Comparison of ENCODE assay signal across 10 mouse cellular contexts in genomic region chr16:87774398-87774797, GRCm38 (mm10).
DNase-seq lines count a peak whose midpoint lies in the region; ATAC-seq and TF ChIP-seq lines count a peak whose summit lies in the region.
"Had no signal": no experiment of that assay in that cellular context is flagged by ENCODE, and none has a peak within 500 bp of the region (broad histone marks: within the 10 kb centered on the region; RNA-seq: fewer than 3 reads in every experiment).

No protein-coding gene starts in this region.

- peak; percentile 23 for TF ChIP-seq RAD21 in MEL (IDR thresholded peaks at IDR 0.05; ENCODE audit: low read depth, low read length)

- no peaks in the 10 kb centered on the region for H3K79me2 ChIP-seq in MEL (ENCODE audit: control insufficient read depth, insufficient read depth, low read length, poor library complexity)

- no peaks in the 10 kb centered on the region for H3K9me3 ChIP-seq in forebrain, postnatal 0 days (ENCODE audit: low read length)
- no peaks in the 10 kb centered on the region for H3K9me3 ChIP-seq in forebrain, embryonic 12.5 days
- H3K9me3 ChIP-seq in MEL (replicated peaks; ENCODE audit: insufficient read depth, low read length): no peaks in the 10 kb centered on the region
- H3K9me3 ChIP-seq in liver, embryonic 14.5 days (ENCODE audit: control insufficient read depth, low read length): no peaks in the 10 kb centered on the region
- H3K9me3 ChIP-seq: midbrain, embryonic 12.5 days had no signal

- TF ChIP-seq CTCF in forebrain, postnatal 0 days (IDR thresholded peaks at IDR 0.05; ENCODE audit: low read depth): peak; percentile 35
- peak; percentile 28 to 53 (median 42) for TF ChIP-seq CTCF in MEL (IDR thresholded peaks at IDR 0.05 in 2 of 3, conservative IDR thresholded peaks at IDR 0.05 in 1 of 3; ENCODE audit: control insufficient read depth in 1 of 3, insufficient read depth in 1 of 3, low read depth in 2 of 3, low read length in 3 of 3, poor library complexity in 1 of 3, severe bottlenecking in 1 of 3)
- TF ChIP-seq CTCF in liver, embryonic 14.5 days (IDR thresholded peaks at IDR 0.05; ENCODE audit: low read depth): peak; percentile 61

- H3K27me3 ChIP-seq in forebrain, postnatal 0 days (ENCODE audit: insufficient read depth, low read length): no peaks in the 10 kb centered on the region
- no peaks in the 10 kb centered on the region for H3K27me3 ChIP-seq in forebrain, embryonic 12.5 days
- no peaks in the 10 kb centered on the region; a peak in 1 of 4 replicates for H3K27me3 ChIP-seq in MEL (ENCODE audit: control insufficient read depth in 1 of 2, insufficient read depth in 2 of 2, low read length in 2 of 2)
- no peaks in the 10 kb centered on the region for H3K27me3 ChIP-seq in liver, embryonic 14.5 days (ENCODE audit: control insufficient read depth, insufficient read depth, low read length)
- H3K27me3 ChIP-seq: midbrain, embryonic 12.5 days had no signal

- TF ChIP-seq EP300 in MEL (IDR thresholded peaks at IDR 0.05; ENCODE audit: low read depth in 1 of 2, low read length in 2 of 2): no peak
- no peak for TF ChIP-seq EP300 in liver, embryonic 14.5 days (IDR thresholded peaks at IDR 0.05; ENCODE audit: low read depth)

- no peak for ATAC-seq in forebrain, postnatal 0 days
- no peak for ATAC-seq in forebrain, embryonic 12.5 days (ENCODE audit: low FRiP score)
- no peak for ATAC-seq in liver, embryonic 14.5 days (ENCODE audit: insufficient read depth)

- H3K4me3 ChIP-seq in forebrain, postnatal 0 days (ENCODE audit: low read depth, low read length): no peak overlapping the region
- no peak overlapping the region for H3K4me3 ChIP-seq in forebrain, embryonic 12.5 days (replicated peaks)
- no peak overlapping the region for H3K4me3 ChIP-seq in MEL (ENCODE audit: control insufficient read depth in 1 of 2, insufficient read depth in 1 of 2, low read depth in 2 of 2, low read length in 2 of 2)
- no peak overlapping the region for H3K4me3 ChIP-seq in liver, embryonic 14.5 days (ENCODE audit: insufficient read depth in 1 of 2, low read depth in 2 of 2, low read length in 2 of 2)
- H3K4me3 ChIP-seq: midbrain, embryonic 12.5 days had no signal

- TF ChIP-seq POLR2A in MEL (IDR thresholded peaks at IDR 0.05; ENCODE audit: control insufficient read depth in 1 of 2, insufficient read depth in 1 of 2, low read depth in 1 of 2, low read length in 2 of 2, poor library complexity in 1 of 2): no peak

- H3K27ac ChIP-seq in forebrain, postnatal 0 days (ENCODE audit: low read depth, low read length): no peak overlapping the region
- H3K27ac ChIP-seq in forebrain, embryonic 12.5 days: no peak overlapping the region
- H3K27ac ChIP-seq in MEL (ENCODE audit: control insufficient read depth, low read depth, low read length): no peak overlapping the region
- H3K27ac ChIP-seq in liver, embryonic 14.5 days: no peak overlapping the region
- H3K27ac ChIP-seq: midbrain, embryonic 12.5 days had no signal

- no peak for DNase-seq in forebrain, postnatal 0 days
- peak; percentile 15 for DNase-seq in 3T3-L1 (ENCODE audit: low read depth, low spot score)
- peak; percentile 21 for DNase-seq in MEL (ENCODE audit: low read depth, low spot score)
- no peak for DNase-seq in liver, embryonic 14.5 days (ENCODE audit: low read depth in 3 of 3, low spot score in 3 of 3)
- no peak for DNase-seq in right cerebral cortex, postnatal 36 days (ENCODE audit: low spot score in 2 of 2)
- DNase-seq in right cerebral cortex, postnatal 14 days: no peak
- no peak for DNase-seq in right cerebral cortex, postnatal 4 days
- DNase-seq: right cerebral cortex, adult 18-20 months had no signal

- no peak overlapping the region for H3K4me2 ChIP-seq in forebrain, postnatal 0 days (ENCODE audit: low read depth)
- no peak overlapping the region for H3K4me2 ChIP-seq in forebrain, embryonic 12.5 days
- no peak overlapping the region for H3K4me2 ChIP-seq in liver, embryonic 14.5 days (ENCODE audit: low read depth)
- H3K4me2 ChIP-seq: midbrain, embryonic 12.5 days had no signal

- no peaks in the 10 kb centered on the region for H3K36me3 ChIP-seq in forebrain, postnatal 0 days (ENCODE audit: insufficient read depth)
- no peaks in the 10 kb centered on the region for H3K36me3 ChIP-seq in forebrain, embryonic 12.5 days (replicated peaks)
- no peaks in the 10 kb centered on the region for H3K36me3 ChIP-seq in MEL (ENCODE audit: control insufficient read depth in 1 of 2, insufficient read depth in 2 of 2, low read length in 2 of 2)
- H3K36me3 ChIP-seq in liver, embryonic 14.5 days (replicated peaks; ENCODE audit: control insufficient read depth, insufficient read depth, low read depth): no peaks in the 10 kb centered on the region
- H3K36me3 ChIP-seq: midbrain, embryonic 12.5 days had no signal

- H3K9ac ChIP-seq in forebrain, postnatal 0 days: no peak overlapping the region
- H3K9ac ChIP-seq in forebrain, embryonic 12.5 days: no peak overlapping the region
- H3K9ac ChIP-seq in MEL (ENCODE audit: control insufficient read depth, low read depth, low read length, poor library complexity, severe bottlenecking): no peak overlapping the region
- H3K9ac ChIP-seq in liver, embryonic 14.5 days (replicated peaks): no peak overlapping the region
- H3K9ac ChIP-seq: midbrain, embryonic 12.5 days had no signal

- no peaks in the 10 kb centered on the region for H3K4me1 ChIP-seq in forebrain, postnatal 0 days (ENCODE audit: insufficient read depth)
- no peaks in the 10 kb centered on the region for H3K4me1 ChIP-seq in forebrain, embryonic 12.5 days
- no peaks in the 10 kb centered on the region for H3K4me1 ChIP-seq in MEL (ENCODE audit: control insufficient read depth in 1 of 2, insufficient read depth in 2 of 2, low read length in 2 of 2)
- no peaks in the 10 kb centered on the region for H3K4me1 ChIP-seq in liver, embryonic 14.5 days (replicated peaks; ENCODE audit: control insufficient read depth in 2 of 2, insufficient read depth in 2 of 2, low read length in 1 of 2)
- H3K4me1 ChIP-seq: midbrain, embryonic 12.5 days had no signal

- WGBS in forebrain, postnatal 0 days: 67% methylated on average over 3 of the region's 3 CpGs
- WGBS in forebrain, embryonic 12.5 days: 69% methylated on average over 3 of the region's 3 CpGs
- 49% methylated on average over 3 of the region's 3 CpGs for WGBS in liver, embryonic 14.5 days (ENCODE audit: insufficient replicate concordance)

TF ChIP-seq in MEL, 35 proteins besides CTCF, POLR2A, EP300 and RAD21:
- peak; percentile 38 for TF ChIP-seq SMC3 (IDR thresholded peaks at IDR 0.05; ENCODE audit: low read depth, low read length)
- no peak for TF ChIP-seq MEF2A (IDR thresholded peaks at IDR 0.05; ENCODE audit: extremely low read depth, insufficient replicate concordance, low read depth, low read length, poor library complexity, severe bottlenecking)

Comparison
In these comparisons a context has a peak if more than half of its experiments do, and no peak if none do; other contexts are left out.
1. DNase-seq: peak in 3T3-L1 (single experiment) and MEL (single experiment); none in forebrain, postnatal 0 days (single experiment), liver, embryonic 14.5 days (0 of 3), right cerebral cortex, postnatal 36 days (0 of 2), right cerebral cortex, postnatal 14 days (single experiment) and right cerebral cortex, postnatal 4 days (single experiment).
2. Peak in every context shown above with its lines, with median percentiles within 50 percentile points of each other: CTCF ChIP-seq.